Mouse (Mus musculus): ENCODE results near the gene Abcb9.
"Not testable (repeated sequence)": the region's sequence is repeated elsewhere in the genome, so short reads cannot be mapped to it uniquely, and the experiment has no call there.

Gene Abcb9

GRCm38 (mm10) chr5:124062037-124062824, 33.4 kb downstream of the Abcb9 start:
- no peak for DNase-seq (ENCODE audit: low spot score in 2 of 2)

GRCm38 (mm10) chr5:124059677-124060076, 35.9 kb downstream of the Abcb9 start:
- no peak for DNase-seq (ENCODE audit: low spot score in 2 of 2)

GRCm38 (mm10) chr5:124058749-124059148, 36.8 kb downstream of the Abcb9 start:
- no peak for DNase-seq (ENCODE audit: low spot score in 2 of 2)

GRCm38 (mm10) chr5:124056956-124057355, 38.6 kb downstream of the Abcb9 start:
- DNase-seq (ENCODE audit: low spot score in 2 of 2), result no peak

- no peak for DNase-seq (ENCODE audit: low spot score in 2 of 2)
Measured at GRCm38 (mm10) chr5:124056219-124056618, 39.4 kb downstream of the Abcb9 start.

GRCm38 (mm10) chr5:124052641-124053040, 43.0 kb downstream of the Abcb9 start:
- not testable (repeated sequence) for DNase-seq (ENCODE audit: low spot score in 2 of 2)

- no peak for DNase-seq (ENCODE audit: low spot score in 2 of 2)
Measured at GRCm38 (mm10) chr5:124051899-124052491, 43.6 kb downstream of the Abcb9 start.

GRCm38 (mm10) chr5:124050095-124051050, 45.2 kb downstream of the Abcb9 start:
- no peak for DNase-seq (ENCODE audit: low spot score in 2 of 2)

GRCm38 (mm10) chr5:124049249-124050045, 46.2 kb downstream of the Abcb9 start:
- DNase-seq (ENCODE audit: low spot score in 2 of 2), result no peak

- DNase-seq (ENCODE audit: low spot score in 2 of 2), result no peak
Measured at GRCm38 (mm10) chr5:124046741-124047401, 48.7 kb downstream of the Abcb9 start.

GRCm38 (mm10) chr5:124045453-124046010, 50.1 kb downstream of the Abcb9 start:
- no peak for DNase-seq (ENCODE audit: low spot score in 2 of 2)

GRCm38 (mm10) chr5:124043999-124044398, 51.6 kb downstream of the Abcb9 start:
- DNase-seq (ENCODE audit: low spot score in 2 of 2), result no peak

- peak; percentile 66 to 78 for DNase-seq (ENCODE audit: low spot score in 2 of 2)
Measured at GRCm38 (mm10) chr5:124043212-124043978, 52.2 kb downstream of the Abcb9 start.

- no peak for DNase-seq (ENCODE audit: low spot score in 2 of 2)
Measured at GRCm38 (mm10) chr5:124041097-124041496, 54.5 kb downstream of the Abcb9 start.

GRCm38 (mm10) chr5:124039602-124040001, 56.0 kb downstream of the Abcb9 start:
- no peak for DNase-seq (ENCODE audit: low spot score in 2 of 2)

- DNase-seq (ENCODE audit: low spot score in 2 of 2), result no peak
Measured at GRCm38 (mm10) chr5:124036836-124037235, 58.8 kb downstream of the Abcb9 start.

GRCm38 (mm10) chr5:124036341-124036740, 59.3 kb downstream of the Abcb9 start:
- DNase-seq (ENCODE audit: low spot score in 2 of 2), result no peak

- no peak for DNase-seq (ENCODE audit: low spot score in 2 of 2)
Measured at GRCm38 (mm10) chr5:124035806-124036205, 59.8 kb downstream of the Abcb9 start.

GRCm38 (mm10) chr5:124035406-124035805, 60.2 kb downstream of the Abcb9 start:
- no peak for DNase-seq (ENCODE audit: low spot score in 2 of 2)

GRCm38 (mm10) chr5:124034471-124034870, 61.1 kb downstream of the Abcb9 start:
- DNase-seq (ENCODE audit: low spot score in 2 of 2), result no peak
